Mouse (Mus musculus): Measurements from ENCODE around the gene Dgki. TPM values are rescaled to one million over a fixed set of nuclear protein-coding genes. Genes with fewer than 3 reads are reported as not detected.

Dgki gene
- 0.73 TPM for total RNA-seq (2023)

GRCm38 (mm10) chr6:37299562-37300390 is at the start of gene Dgki:
TSS of gene Dgki (minus strand) at chr6:37300184.

GRCm38 (mm10) chr6:36809747-36810285 is 490.2 kb downstream of the Dgki start, which contains the start of gene Ptn:
TSS of gene Ptn (minus strand) at chr6:36810220.

Other genes starting within 250 kb of the Dgki start
- gene Creb3l2, start 142.0 kb upstream of the Dgki start, total RNA-seq (2023) = 5.4 TPM
- gene Akr1d1, start 230.0 kb upstream of the Dgki start, total RNA-seq (2023) = not detected